Mouse (Mus musculus): Measurements from ENCODE around the gene Crx. TPM values are rescaled to one million over a fixed set of nuclear protein-coding genes. Genes with fewer than 3 reads are reported as not detected.

The Crx gene
- total and polyA plus RNA-seq, 2 experiments, result not detected

GRCm38 (mm10) chr7:15839578-15839977 lies 40.2 kb downstream of the Crx start, which contains the start of gene Obox6:
Gene Obox6, minus strand, starts transcription at chr7:15839678.
- TF ChIP-seq CTCF (IDR thresholded peaks at IDR 0.05; ENCODE audit: low read depth, low read length) (no peak), POLR2A (IDR thresholded peaks at IDR 0.05; ENCODE audit: extremely low read depth, insufficient read depth, low read length) (no peak)
- Histone ChIP-seq H3K9ac (ENCODE audit: low read depth, low read length) (no peak within 1 kb of the TSS), H3K4me1 (ENCODE audit: control insufficient read depth, insufficient read depth, low read length) (no peaks in the 10 kb centered on the region), H3K27me3 (ENCODE audit: control insufficient read depth, insufficient read depth, low read length) (no peaks in the 10 kb centered on the region), H3K27ac (replicated peaks; ENCODE audit: insufficient read depth, low read depth, low read length) (no peak within 1 kb of the TSS), H3K4me3 (ENCODE audit: insufficient read depth, low read depth, low read length) (no peak within 1 kb of the TSS), H3K36me3 (ENCODE audit: control insufficient read depth, insufficient read depth, low read length) (no peaks in the 10 kb centered on the region), H3K79me2 (ENCODE audit: control insufficient read depth, insufficient read depth, low read length) (no peaks in the 10 kb centered on the region)
- no peak for DNase-seq (ENCODE audit: extremely low read depth, low read depth, low spot score)
- 88% methylated on average over 3 of the region's 3 CpGs for WGBS

Other genes with a start within 250 kb of the Crx start
- gene Obox3, start 240.1 kb downstream of the Crx start, total RNA-seq (2014; rRNA removed), result not detected in 2 replicates
- gene Obox3, start 240.1 kb downstream of the Crx start, polyA plus RNA-seq (2012; rRNA removed), result not detected in 2 replicates
- not detected in 2 replicates for gene Obox5, start 129.8 kb downstream of the Crx start, total RNA-seq (2014; rRNA removed)
- gene Obox5, start 129.8 kb downstream of the Crx start, polyA plus RNA-seq (2012; rRNA removed), result not detected in 2 replicates
- not detected in 2 replicates for gene Obox6, start 40.3 kb downstream of the Crx start, total RNA-seq (2014; rRNA removed)
- gene Obox6, start 40.3 kb downstream of the Crx start, polyA plus RNA-seq (2012; rRNA removed), result not detected in 2 replicates
- gene Crxos, start 2.6 kb upstream of the Crx start, total RNA-seq (2014; rRNA removed), result not detected in 2 replicates
- gene Crxos, start 2.6 kb upstream of the Crx start, polyA plus RNA-seq (2012; rRNA removed), result not detected in 2 replicates
- gene Selenow, start 42.4 kb upstream of the Crx start, total RNA-seq (2014; rRNA removed), result 67.9 and 68.1 TPM in 2 replicates
- 250 and 292 TPM in 2 replicates for gene Selenow, start 42.4 kb upstream of the Crx start, polyA plus RNA-seq (2012; rRNA removed)
- gene Nop53, start 66.1 kb upstream of the Crx start, total RNA-seq (2014; rRNA removed), result 57.3 and 59.6 TPM in 2 replicates
- gene Nop53, start 66.1 kb upstream of the Crx start, polyA plus RNA-seq (2012; rRNA removed), result 65.2 and 69.5 TPM in 2 replicates
- gene Ehd2, start 87.6 kb upstream of the Crx start, total RNA-seq (2014; rRNA removed), result 1.0 and 1.4 TPM in 2 replicates
- gene Ehd2, start 87.6 kb upstream of the Crx start, polyA plus RNA-seq (2012; rRNA removed), result 1.6 and 1.7 TPM in 2 replicates
- 0.55 and 0.87 TPM in 2 replicates for gene Bicra, start 168.0 kb upstream of the Crx start, total RNA-seq (2014; rRNA removed)
- 3.6 and 4.6 TPM in 2 replicates for gene Bicra, start 168.0 kb upstream of the Crx start, polyA plus RNA-seq (2012; rRNA removed)
- not detected in 2 replicates for gene Zfp541, start 181.8 kb upstream of the Crx start, total RNA-seq (2014; rRNA removed)
- 0.02 TPM in 1 of 2 replicates, not detected in the other for gene Zfp541, start 181.8 kb upstream of the Crx start, polyA plus RNA-seq (2012; rRNA removed)
- 47.4 and 58.7 TPM in 2 replicates for gene Napa, start 218.5 kb upstream of the Crx start, total RNA-seq (2014; rRNA removed)
- 101 and 146 TPM in 2 replicates for gene Napa, start 218.5 kb upstream of the Crx start, polyA plus RNA-seq (2012; rRNA removed)
- gene Kptn, start 239.9 kb upstream of the Crx start, total RNA-seq (2014; rRNA removed), result 18.0 and 19.9 TPM in 2 replicates
- gene Kptn, start 239.9 kb upstream of the Crx start, polyA plus RNA-seq (2012; rRNA removed), result 23.1 and 25.7 TPM in 2 replicates
- gene Slc8a2, start 249.9 kb upstream of the Crx start, total RNA-seq (2014; rRNA removed), result 0.07 TPM in 1 of 2 replicates, not detected in the other
- gene Slc8a2, start 249.9 kb upstream of the Crx start, polyA plus RNA-seq (2012; rRNA removed), result 0.06 TPM in 1 of 2 replicates, not detected in the other